Mouse (Mus musculus) splenic B cell, adult 2 months (primary cell): ENCODE measurements at regions not wholly inside any gene's neighbourhood (a gene's known extent, or its start where the extent isn't known, plus 50 kb on each side); places are given as distances from the start of the nearest gene placed in this dataset.

Experiments used
- DNase-seq: peaks from one replicate; pipeline ENCODE4 v3.0.0-alpha.2; 2011; ENCODE audit warnings: low read depth, low spot score
- H3K27me3 ChIP-seq: 2 replicates; pipeline ENCODE4 v1.6.1; 2012; ENCODE audit warnings: mild to moderate bottlenecking, low read length, moderate library complexity, mixed read lengths; ENCODE audit not compliant: control insufficient read depth, poor library complexity, insufficient read depth, severe bottlenecking
- H3K36me3 ChIP-seq: 2 replicates; pipeline ENCODE4 v1.6.1; 2012; ENCODE audit warnings: mild to moderate bottlenecking, low read length, moderate library complexity, mixed read lengths; ENCODE audit not compliant: control insufficient read depth, poor library complexity, insufficient read depth, severe bottlenecking

- H3K36me3 ChIP-seq: no peaks in the 10 kb centered on the region
- no peaks in the 10 kb centered on the region for H3K27me3 ChIP-seq
- DNase-seq: no peak
Measured at GRCm38 (mm10) chr4:26637859-26638258, 291.2 kb upstream of the Manea start.

DNA sequence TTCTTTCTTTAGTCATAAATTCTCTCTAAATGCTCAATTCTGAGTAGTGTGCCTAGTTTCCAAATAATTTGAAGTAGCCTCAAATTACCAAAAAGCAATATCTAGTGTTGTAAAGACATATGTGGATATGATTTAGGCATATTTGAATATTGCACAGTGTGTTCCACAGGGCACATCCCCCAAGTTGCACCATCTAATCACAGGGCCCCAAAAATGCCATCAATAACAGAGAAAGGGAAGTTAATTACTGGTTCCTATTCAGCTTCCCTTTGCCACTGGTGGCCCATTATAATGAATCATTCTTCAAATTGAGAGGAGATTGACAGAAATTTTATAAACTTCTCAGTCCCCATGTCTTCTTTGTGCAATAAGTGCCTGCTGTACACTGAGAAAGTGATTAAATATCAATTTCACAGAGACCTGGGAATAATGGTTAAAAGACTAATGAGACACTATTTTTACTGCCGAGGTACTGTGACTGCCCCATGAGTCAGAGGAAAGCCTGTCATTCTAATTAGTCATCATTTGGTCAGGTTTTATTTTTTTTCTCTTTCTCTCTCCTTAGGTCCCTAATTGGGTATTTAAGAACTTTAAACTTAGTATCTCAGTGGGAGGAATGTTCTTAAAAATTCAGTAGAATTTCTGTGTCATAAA lies 284.0 kb upstream of the Manea start:
- H3K36me3 ChIP-seq: no peaks in the 10 kb centered on the region
- no peak for DNase-seq
- no peaks in the 10 kb centered on the region for H3K27me3 ChIP-seq

- Histone ChIP-seq H3K36me3 (no peaks in the 10 kb centered on the region), H3K27me3 (no peaks in the 10 kb centered on the region)
- no peak for DNase-seq
Measured at GRCm38 (mm10) chr4:26629710-26630109, 283.0 kb upstream of the Manea start.

DNA sequence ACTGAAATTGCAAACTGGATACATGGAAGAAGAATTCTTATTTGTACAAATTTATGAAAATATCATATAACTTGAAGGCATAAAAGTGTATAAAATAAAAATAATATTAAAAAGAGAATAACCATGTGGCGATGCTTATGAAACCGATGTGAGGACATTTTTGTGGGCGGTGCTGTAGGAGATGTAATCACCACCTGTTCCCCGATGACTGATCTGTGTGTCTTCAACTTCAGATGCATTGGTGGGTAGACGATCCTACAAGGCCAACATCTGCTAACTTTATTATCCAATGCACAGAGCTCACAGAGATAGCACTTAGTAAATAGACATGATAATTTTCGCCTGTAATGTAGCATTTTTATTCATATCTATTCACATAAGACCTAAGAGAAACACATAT lies 281.1 kb upstream of the Manea start:
- no peaks in the 10 kb centered on the region for H3K36me3 ChIP-seq

DNA sequence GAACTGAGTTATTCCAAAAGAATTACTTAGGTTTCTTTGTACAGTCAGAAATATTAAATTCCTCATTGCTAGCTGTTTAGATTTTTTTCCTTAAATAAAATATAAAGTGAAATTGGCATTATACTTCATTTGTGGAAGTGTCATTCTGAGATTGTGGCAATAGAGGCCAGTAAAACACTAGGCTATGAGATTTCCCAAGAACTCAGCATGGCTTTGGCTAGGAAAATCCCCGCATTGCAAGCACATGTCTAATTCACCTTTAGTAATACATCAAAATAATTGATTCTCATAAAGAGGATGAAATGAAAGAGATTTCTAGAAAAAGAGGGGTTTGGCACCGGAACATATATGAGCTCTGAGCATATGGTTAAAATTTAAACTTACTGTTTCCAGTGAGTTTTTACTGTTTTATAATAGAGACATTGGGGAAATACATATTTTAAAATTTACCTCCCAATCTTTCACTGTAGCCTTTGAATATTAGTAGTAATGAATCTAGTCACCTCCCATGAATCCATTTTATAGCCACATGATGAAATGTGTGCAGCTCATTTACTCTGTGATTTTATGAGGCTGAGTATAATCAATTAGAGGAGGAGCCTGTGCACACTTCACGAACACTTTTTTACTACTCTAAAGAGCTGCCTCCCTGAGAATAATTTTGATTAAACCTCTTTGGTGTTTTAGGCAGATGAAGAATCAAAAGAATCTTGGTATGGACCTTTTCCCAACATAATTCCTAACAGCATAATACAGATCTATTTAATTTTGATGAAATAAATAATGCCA lies 242.6 kb upstream of the Manea start:
- no peaks in the 10 kb centered on the region for H3K36me3 ChIP-seq
- DNase-seq: no peak

More for the DNA sequence above, 281.1 kb upstream of the Manea start:
- no peak for DNase-seq
- no peaks in the 10 kb centered on the region for H3K27me3 ChIP-seq

GRCm38 (mm10) chr4:26555690-26556089 lies 209.0 kb upstream of the Manea start:
- Histone ChIP-seq H3K27me3 (no peaks in the 10 kb centered on the region), H3K36me3 (no peaks in the 10 kb centered on the region)
- DNase-seq: no peak

More for the DNA sequence above, 242.6 kb upstream of the Manea start:
- H3K27me3 ChIP-seq: no peaks in the 10 kb centered on the region

GRCm38 (mm10) chr4:26543833-26544232 lies 197.1 kb upstream of the Manea start:
- DNase-seq: peak; percentile 50
- H3K36me3 ChIP-seq: no peaks in the 10 kb centered on the region
- no peaks in the 10 kb centered on the region for H3K27me3 ChIP-seq

DNA sequence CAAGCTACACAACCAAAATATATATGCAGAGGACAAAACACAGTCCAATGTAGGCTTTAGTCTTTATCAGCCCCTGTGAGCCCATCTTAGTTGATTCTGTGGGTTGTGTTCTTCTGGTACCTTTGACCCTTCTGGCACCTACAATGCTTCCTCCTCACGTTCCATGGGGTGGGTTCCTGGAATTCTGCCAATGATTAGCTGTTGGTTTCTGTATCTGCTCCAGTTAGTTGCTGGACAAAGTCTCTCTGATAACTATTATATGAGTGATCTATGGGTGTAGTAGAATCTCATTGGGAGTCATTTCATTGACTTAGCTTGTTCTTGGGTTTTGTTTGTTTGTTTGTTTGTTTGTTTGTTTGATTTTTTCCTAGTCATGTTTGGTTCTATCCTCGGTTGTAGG lies 195.8 kb upstream of the Manea start:
- no peaks in the 10 kb centered on the region for H3K27me3 ChIP-seq
- DNase-seq: no peak
- H3K36me3 ChIP-seq: no peaks in the 10 kb centered on the region

DNA sequence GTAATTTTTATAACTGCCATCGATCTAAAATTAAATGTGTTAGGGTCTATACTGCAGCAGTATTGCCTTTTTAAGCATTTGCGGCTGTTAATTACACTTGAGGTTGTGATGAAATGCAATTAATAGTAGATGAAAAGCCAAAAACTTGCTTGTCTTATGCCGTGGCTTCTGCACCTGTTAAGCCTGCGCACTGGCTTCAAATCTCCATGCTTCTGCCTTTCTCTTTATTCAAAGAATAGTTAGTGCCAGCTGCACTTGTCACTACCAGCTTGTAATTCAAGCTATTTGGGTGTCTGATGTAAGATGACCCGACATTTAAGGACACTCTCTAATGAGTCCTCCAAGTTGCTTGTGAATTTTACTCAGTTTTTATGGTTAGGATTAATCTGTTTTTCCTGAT lies 161.3 kb upstream of the Manea start:
- Histone ChIP-seq H3K36me3 (no peaks in the 10 kb centered on the region), H3K27me3 (no peaks in the 10 kb centered on the region)
- no peak for DNase-seq

DNA sequence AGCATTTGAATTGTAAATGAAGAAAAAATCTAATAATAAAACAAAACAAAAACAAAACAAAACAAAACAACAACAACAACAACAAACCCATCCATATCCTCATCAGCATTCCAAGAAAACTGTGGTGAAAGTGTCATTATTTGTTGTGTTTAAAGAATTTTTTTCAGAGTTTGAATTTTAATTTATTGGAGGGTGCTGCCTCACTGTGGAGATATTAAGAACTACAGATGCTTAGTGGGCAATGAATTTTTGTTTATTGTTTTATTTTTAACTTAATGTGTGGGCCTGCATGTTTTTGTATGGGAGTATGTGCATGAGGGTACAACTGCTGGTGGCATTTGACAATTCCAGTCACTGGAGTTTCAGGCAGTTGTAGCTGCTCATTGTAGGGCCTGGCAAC lies 147.6 kb upstream of the Manea start:
- H3K36me3 ChIP-seq: no peaks in the 10 kb centered on the region
- DNase-seq: peak; percentile 2

DNA sequence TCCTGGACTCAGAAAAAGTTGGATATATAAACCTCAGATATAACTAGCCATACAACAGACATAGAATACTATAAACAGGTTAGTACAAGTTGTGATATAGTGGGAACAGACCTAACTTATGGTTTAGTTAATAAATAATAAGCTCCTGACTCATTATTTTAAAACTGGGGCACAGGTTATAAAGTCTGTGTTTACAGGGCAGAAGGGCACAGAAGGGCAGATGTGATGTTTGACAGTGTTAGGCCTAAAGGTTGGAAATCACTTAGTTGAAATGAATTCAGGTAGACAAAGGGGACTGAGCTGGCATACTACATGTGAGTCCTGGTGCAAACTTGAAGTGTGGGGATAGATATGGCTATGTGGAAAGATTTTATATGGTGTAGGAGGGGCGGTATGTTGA lies 128.2 kb upstream of the Manea start:
- Histone ChIP-seq H3K36me3 (no peaks in the 10 kb centered on the region), H3K27me3 (no peaks in the 10 kb centered on the region)
- DNase-seq: no peak

More for the DNA sequence above, 147.6 kb upstream of the Manea start:
- H3K27me3 ChIP-seq: no peaks in the 10 kb centered on the region

DNA sequence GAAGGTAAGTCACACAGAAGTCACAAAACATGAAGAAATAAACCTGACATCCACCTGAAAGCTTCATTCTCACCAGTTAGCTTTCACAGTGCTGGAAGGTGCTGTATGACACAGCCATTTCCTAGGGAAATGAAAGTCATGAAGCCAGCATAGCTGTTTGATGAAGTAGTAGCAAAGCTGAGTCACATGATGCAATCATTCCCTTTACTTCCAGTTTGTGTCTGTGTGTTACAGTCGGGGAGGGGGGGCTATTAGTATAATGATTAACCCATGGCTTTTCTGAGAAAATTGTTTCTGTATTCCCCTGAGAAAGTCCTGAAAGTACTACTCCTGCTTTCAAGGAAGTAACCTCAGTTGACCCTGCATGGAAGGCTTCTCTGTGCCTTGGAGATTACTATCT lies 94.8 kb upstream of the Manea start:
- no peaks in the 10 kb centered on the region for H3K27me3 ChIP-seq
- no peaks in the 10 kb centered on the region for H3K36me3 ChIP-seq
- DNase-seq: no peak

GRCm38 (mm10) chr4:26422084-26422483 lies 75.4 kb upstream of the Manea start:
- no peaks in the 10 kb centered on the region for H3K36me3 ChIP-seq
- no peak for DNase-seq
- H3K27me3 ChIP-seq: no peaks in the 10 kb centered on the region

DNA sequence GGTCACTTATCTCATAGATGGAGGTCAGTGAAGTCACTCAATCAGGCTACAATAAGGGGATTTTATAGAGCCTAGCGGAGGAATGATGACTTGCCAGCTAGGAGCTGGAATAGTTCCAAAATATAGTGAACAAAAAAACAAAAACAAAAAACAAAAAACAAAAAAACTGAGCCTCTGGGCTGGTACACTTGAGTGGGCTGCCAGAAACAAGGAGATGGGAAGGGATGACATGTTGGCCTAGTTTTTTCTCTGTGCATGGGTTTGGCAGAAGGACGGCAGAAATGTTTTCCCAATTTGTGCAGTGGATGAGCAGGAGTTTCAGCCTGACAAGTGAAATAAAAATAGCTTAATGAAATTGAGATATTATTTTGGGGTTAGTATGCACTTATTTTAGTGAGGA lies 57.6 kb upstream of the Manea start:
- H3K36me3 ChIP-seq: no peaks in the 10 kb centered on the region
- no peaks in the 10 kb centered on the region for H3K27me3 ChIP-seq
- no peak for DNase-seq

- no peaks in the 10 kb centered on the region for H3K27me3 ChIP-seq
- DNase-seq: no peak
- H3K36me3 ChIP-seq: no peaks in the 10 kb centered on the region
Measured at GRCm38 (mm10) chr4:26402213-26402612, 55.5 kb upstream of the Manea start.
